Mouse (Mus musculus) retina, adult 2 months (tissue): ENCODE data around the gene Celf2.

Experiments used
- DNase-seq: peaks from one replicate; pipeline ENCODE4 v3.0.0-alpha.2; 2012; ENCODE audit warnings: low read depth, low spot score

Celf2 gene

GRCm38 (mm10) chr2:7026737-7027136 lies 482.6 kb downstream of the Celf2 start:
- DNase-seq: no peak

- DNase-seq: no peak
Observed at GRCm38 (mm10) chr2:7025594-7025993, 483.8 kb downstream of the Celf2 start.

- DNase-seq: no peak
Observed at GRCm38 (mm10) chr2:7022184-7022583, 487.2 kb downstream of the Celf2 start.

GRCm38 (mm10) chr2:7017384-7018113 lies 491.8 kb downstream of the Celf2 start:
- DNase-seq: no peak

- no peak for DNase-seq
Observed at GRCm38 (mm10) chr2:7013126-7013525, 496.2 kb downstream of the Celf2 start.

GRCm38 (mm10) chr2:7006816-7007215 lies 502.5 kb downstream of the Celf2 start:
- no peak for DNase-seq

GRCm38 (mm10) chr2:7001967-7002366 lies 507.4 kb downstream of the Celf2 start:
- no peak for DNase-seq

- DNase-seq: no peak
Observed at GRCm38 (mm10) chr2:6991010-6991421, 518.3 kb downstream of the Celf2 start.

- no peak for DNase-seq
Observed at GRCm38 (mm10) chr2:6985706-6986105, 523.7 kb downstream of the Celf2 start.

GRCm38 (mm10) chr2:6983902-6984301 lies 525.5 kb downstream of the Celf2 start:
- no peak for DNase-seq

- DNase-seq: no peak
Observed at GRCm38 (mm10) chr2:6976300-6976699, 533.1 kb downstream of the Celf2 start.

GRCm38 (mm10) chr2:6969228-6969627 lies 540.1 kb downstream of the Celf2 start:
- DNase-seq: no peak

GRCm38 (mm10) chr2:6965243-6965642 lies 544.1 kb downstream of the Celf2 start:
- DNase-seq: no peak

- DNase-seq: no peak
Observed at GRCm38 (mm10) chr2:6950702-6951101, 558.7 kb downstream of the Celf2 start.

- no peak for DNase-seq
Observed at GRCm38 (mm10) chr2:6945638-6946415, 563.5 kb downstream of the Celf2 start.

GRCm38 (mm10) chr2:6943651-6944050 lies 565.7 kb downstream of the Celf2 start:
- no peak for DNase-seq

- DNase-seq: no peak
Observed at GRCm38 (mm10) chr2:6942635-6943390, 566.5 kb downstream of the Celf2 start.

- DNase-seq: no peak
Observed at GRCm38 (mm10) chr2:6939143-6939542, 570.2 kb downstream of the Celf2 start.

- DNase-seq: no peak
Observed at GRCm38 (mm10) chr2:6933130-6933529, 576.2 kb downstream of the Celf2 start.

- DNase-seq: no peak
Observed at GRCm38 (mm10) chr2:6927693-6928360, 581.5 kb downstream of the Celf2 start.

- no peak for DNase-seq
Observed at GRCm38 (mm10) chr2:6925505-6925904, 583.9 kb downstream of the Celf2 start.
